Mouse (Mus musculus) kidney, adult 11 months (tissue): ENCODE data around the gene Traf1.

Source experiments
- DNase-seq: peaks from one replicate; pipeline ENCODE4 v3.0.0; 2022

The Traf1 gene

GRCm38 (mm10) chr2:34940246-34940645 is 21.3 kb downstream of the Traf1 start:
- no peak for DNase-seq

DNA sequence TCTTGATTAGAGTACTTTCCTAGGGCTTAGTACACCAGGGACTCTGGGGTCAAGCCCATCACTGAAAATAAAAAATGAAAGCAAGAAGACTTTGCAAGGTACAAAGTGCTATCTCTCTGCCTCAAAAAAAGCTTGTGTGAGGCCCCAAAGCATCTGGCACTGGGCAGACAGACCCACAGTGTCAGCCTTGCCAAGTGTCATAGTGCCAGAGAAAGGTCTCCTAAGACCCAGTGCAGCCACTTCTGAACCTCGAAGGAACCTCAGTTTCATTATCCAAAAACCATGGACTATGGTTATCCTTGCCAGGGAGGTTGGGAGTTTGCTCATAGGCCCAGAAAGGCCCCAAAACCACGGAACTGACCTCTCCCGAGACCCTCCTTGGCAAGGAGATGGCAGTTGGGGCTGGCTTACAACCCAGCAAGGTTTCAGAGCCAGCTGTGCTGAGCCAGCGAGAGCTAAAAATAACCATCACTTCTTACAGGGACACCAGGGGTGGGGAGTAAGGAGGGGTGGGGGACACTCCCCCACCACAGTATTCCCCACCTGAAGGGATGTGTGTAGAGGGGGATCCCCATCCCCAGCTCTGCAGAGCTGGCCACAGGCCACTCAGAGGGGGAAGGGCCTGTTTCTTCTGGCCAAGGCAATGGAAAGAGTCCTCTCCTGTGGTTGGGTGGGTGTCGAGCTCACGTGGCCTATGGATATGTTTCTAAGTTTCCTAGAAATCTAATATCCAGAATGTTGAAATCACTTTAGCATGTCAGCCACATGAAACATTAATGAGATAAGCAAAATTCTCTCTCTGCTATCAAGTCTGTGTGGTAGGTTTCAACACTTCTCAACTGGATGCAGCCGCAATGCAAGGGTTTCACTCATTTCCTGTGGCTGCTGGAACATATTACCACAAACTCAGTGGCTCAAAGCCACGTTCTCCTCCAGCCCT is 23.0 kb downstream of the Traf1 start:
- DNase-seq = no peak

DNA sequence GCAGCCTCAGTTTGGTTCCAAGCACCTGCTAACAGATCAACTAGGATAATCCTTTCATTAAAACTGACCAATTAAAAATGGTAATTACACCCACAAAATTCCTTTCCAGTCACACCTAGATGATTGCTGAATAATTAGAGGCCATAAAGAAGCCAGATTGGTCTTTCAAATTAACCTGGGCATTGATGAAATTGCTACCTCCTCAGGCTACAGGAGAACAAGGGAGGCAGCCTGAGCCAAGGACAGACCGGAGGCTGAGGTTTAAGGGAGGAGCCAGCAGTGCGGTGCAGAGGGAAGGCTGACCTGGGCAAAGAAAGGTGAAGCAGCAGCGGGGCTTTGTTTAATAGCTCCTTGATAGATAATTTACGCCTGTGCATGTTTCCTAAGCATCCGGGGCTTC is 24.1 kb downstream of the Traf1 start:
- DNase-seq = no peak

DNA sequence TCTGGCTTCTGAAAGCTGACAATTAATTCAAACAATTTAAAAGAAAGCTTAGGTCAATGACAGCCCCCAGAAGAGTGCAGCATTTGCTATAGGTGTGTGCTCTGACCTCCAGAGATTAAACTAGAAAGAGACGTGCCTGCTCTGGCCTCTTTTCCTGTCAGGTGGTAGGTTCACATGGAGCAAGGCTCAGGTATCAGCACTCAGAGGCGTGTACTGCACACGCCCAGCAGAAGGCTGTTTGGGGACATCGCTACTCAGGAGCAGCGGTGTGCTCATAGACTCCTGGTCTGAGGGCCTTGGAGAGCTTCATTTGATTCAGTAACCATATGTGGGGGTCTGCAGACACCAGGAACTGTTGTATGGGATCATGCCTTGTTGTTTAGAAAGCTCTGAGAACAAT is 34.3 kb downstream of the Traf1 start:
- no peak for DNase-seq

DNA sequence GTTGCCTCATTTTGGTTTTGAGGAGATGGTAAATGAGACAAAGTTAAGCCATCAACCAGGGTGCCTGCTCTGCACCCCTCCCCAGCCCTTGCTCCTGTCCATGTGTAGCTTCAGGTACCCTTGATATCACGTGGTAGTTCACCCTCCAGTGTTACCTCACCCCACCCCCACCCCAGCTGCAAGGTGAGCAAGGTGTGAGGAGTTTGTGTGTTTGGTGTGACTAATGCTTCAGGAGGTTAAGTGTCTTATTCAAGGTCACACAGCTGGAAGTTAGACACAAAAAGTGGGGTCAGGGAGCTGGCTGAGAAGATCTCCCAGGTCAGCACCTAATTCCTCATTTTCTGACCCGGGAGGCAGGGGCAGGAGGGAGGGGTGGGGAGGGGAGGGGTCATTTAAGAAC is 38.8 kb downstream of the Traf1 start:
- DNase-seq = no peak

DNA sequence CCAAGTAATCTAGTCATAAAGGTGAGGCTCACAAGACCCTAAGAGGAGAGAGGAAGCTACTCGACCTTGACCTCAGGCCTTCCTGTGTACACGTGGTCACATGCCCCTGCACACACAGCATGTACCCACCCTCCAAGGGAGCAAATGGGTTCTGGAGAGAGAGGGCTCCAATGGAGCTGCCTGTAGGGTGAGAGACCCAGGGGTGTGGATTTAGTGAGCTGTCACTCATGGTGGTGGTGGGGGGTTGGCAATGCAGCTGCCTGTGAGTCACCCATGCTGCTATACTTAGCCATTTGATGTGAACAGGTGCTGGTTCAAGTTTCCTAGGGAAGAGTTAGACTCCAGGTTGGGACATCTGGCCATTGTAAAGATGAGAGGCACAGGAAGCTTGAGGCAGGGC is 41.4 kb downstream of the Traf1 start:
- DNase-seq = no peak

- DNase-seq = no peak
Measured at GRCm38 (mm10) chr2:34915103-34915502, 46.5 kb downstream of the Traf1 start.

DNA sequence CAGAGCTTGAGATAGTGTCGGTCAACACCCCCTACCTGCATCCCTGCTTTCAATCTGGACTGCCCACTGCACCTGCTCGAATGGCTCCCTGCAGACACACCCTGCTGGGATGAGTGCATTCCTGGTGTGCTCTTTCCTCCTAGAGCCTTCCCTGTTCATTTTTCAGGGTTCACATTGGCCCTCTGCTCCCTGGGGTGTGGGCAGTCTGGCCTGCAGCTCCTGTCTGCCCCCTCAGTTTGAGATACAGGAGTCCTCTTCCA is 46.8 kb downstream of the Traf1 start:
- DNase-seq = no peak

GRCm38 (mm10) chr2:34914069-34914822 is 47.3 kb downstream of the Traf1 start:
- peak; percentile 26 for DNase-seq

DNA sequence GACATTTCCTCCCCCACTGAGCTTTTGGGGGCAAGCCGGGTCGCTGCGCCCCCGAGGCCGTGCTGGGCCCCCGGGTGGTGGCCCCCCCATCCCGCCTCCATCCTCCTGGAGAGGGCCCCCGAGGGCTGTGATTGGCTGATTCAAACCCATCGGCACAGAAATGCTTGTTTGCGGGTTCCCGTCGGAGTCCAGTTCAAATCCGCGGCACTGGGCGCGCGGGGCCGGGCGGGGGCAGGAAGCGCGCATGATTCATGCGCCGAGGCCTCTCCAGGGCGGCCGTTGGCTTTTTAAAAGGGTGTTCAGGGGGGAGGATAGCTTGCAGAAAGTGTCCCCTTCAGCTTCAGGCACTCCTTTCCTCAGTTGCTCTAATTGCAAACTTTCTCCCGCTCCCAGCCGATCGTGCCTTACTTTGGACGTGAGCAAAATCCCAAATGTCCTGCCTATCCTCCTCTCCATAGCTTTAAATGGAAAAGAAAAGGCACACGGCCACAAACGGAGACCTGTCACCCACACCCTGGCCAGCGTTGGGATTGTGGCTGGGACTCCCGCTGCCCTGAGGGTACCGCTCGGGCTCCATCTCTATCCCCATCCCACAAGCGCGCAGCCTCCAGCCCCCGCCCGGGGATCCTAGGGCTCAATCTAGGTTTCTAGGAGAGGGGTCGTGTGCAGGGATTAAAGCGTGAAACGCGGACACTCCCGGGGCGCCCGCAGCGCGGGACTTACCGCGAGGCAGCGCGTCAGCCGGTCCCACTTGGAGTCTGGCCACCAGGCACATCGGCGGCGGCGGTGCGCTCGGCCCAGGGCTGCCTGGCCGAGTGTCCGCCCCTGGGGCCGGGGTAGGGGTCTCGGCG is 48.1 kb downstream of the Traf1 start, which contains the start of gene Phf19:
Phf19 (minus strand) TSS at position 809 of the 851 bp plus-strand sequence.
- DNase-seq = no peak

- DNase-seq = no peak
Measured at GRCm38 (mm10) chr2:34912613-34913012, 49.0 kb downstream of the Traf1 start.

DNA sequence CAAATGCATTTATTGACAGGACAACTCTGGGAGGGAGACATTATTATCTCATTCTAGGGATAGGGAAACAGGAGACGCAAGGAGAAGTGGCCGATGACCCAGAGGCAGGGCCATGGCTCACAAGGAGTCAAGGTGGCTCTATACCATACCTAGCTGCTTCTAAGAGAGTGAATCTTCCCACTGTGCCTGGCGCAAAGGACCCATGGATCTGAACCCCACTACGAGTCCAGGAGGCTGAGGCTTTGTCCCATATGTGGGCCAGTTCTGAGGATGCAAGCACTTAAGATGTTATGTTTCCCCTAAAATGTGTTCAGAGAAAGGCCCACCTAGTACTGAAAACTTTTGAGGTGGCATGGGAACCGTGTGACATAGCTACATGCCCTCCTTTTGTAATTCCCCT is 49.7 kb downstream of the Traf1 start:
- no peak for DNase-seq

GRCm38 (mm10) chr2:34909719-34910118 is 51.9 kb downstream of the Traf1 start:
- DNase-seq = no peak

DNA sequence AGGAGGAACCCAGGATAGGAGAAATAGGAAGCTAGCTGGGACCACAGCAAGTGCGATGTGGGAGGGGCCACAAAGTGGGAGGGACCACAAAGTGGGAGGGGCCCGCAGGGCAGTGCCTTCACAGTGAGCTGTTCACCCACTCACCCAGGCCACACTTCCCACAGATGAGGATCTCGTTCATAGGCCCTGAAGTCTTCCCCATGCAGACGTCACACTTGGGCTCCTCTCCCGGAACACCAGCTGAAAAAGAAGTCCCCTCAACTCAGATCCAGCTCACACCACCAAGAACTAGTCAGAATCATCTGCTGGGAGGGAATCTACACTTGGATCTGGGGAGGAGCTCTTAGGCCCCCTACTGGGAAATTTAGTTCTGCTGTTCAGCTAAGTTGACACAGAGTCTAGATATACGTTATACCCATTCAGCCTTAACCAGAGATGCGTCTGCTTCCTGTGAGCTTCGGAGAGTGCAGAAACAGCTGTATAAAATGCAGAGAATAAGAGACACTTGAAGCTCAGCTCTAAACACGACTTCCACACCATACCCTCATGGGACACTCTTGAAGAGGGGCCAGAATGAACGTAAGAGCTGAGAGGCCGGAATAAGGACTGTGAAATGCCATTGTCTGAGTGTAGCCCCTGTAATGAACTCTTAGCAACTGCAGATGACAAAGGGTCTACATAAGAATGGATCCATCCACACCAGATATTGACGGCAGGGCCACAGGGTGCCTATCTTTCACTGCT is 54.5 kb downstream of the Traf1 start:
- peak; percentile 58 for DNase-seq

DNA sequence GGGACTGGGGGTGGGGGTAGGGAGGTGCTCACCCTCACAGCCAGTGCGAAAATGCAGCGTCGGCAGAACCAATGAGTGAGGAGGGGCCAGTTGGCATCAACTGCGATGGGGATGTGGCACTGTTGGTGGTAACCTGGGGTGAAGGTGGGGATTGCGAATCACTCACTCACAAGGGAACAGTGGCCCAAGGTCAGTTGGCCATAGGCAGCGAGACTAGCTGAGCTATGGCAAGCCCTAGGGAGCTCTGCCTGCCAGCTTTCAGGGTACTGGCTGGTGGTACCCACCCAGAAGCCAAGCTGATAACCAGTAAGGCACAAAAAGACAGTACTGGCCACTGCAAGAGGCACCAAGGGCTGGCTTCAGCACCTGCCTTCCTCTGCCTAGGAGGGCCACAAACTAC is 55.1 kb downstream of the Traf1 start:
- no peak for DNase-seq

GRCm38 (mm10) chr2:34904849-34905542 is 56.6 kb downstream of the Traf1 start:
- peak; percentile 100 for DNase-seq

- no peak for DNase-seq
Measured at GRCm38 (mm10) chr2:34903652-34904405, 57.7 kb downstream of the Traf1 start.

GRCm38 (mm10) chr2:34903191-34903590 is 58.4 kb downstream of the Traf1 start:
- DNase-seq = no peak

GRCm38 (mm10) chr2:34902731-34903130 is 58.8 kb downstream of the Traf1 start:
- DNase-seq = peak; percentile 48

GRCm38 (mm10) chr2:34901726-34902125 is 59.8 kb downstream of the Traf1 start:
- no peak for DNase-seq

- DNase-seq = no peak
Measured at GRCm38 (mm10) chr2:34900412-34900811, 61.2 kb downstream of the Traf1 start.
